Mouse (Mus musculus) T-helper 2 cell (primary cell): Measurements from ENCODE around the gene Itgb2.

Experiments
- in situ Hi-C: fragments of 300-600 bp; cut with MboI, MseI; formaldehyde crosslinking; loops from one replicate; pipeline ENCODE4 v1.15.1; 2025; ENCODE audit warnings: high pct_unique_total_duplicates

The Itgb2 gene

DNA sequence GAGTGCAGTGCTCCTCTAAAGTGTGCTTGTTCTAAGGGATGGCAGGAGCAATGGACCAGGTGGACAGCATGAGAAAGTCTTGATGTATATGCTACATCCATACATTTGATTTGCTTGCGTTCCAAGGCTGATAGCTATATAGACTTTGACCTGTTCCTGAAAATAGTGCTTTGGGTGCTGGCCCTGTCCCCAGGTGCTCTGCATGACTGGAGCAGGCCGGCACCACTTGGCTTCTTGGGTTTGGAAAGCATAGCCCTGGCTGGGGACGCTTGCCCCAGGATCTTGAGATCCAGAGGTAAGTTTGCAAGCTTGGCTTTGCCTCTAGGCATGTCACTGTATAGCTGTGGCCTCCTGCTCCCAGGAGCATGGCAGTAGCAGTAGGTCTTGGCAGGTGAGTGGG lies 56.6 kb downstream of the Itgb2 start:
- in situ Hi-C loops: loop anchor here (10.0 kb wide), 1 partner anchor 1272 kb away; no protein-coding TSS in a partner anchor

DNA sequence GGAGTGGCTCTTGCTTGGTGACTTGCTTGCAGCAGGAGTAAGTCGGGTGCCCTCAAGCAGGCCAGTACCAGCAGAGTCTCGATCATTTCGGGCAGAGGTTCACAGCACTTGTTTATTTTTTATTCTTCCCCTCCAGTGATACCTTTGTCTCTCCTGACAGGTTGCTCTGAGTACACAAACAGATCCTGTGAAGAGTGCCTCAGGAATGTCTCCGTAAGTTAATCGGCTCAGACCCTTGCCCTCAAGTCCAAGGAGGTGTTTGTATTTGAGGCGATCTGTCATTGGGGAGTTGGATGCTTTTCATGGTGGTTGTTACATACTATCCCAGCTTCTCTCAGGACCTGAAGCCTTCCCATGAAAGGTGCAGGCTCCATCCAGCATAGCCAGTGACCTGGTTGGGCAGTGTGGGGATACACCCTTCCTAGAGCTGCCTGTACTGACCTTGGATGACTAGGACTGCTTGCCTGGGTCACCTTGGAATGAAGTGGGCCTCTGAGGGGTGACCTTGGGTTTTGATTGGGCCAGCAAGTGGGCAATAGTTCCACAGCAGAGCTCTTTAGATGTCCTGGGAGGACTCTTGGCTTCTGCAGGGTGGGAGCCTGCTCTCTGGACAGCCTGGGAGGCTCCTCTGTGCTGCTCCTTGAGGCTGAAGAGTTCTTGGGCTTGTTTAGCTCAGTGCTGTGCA lies 57.2 kb downstream of the Itgb2 start:
- in situ Hi-C loops: loop anchor here (10.0 kb wide), 1 partner anchor 1272 kb away; no protein-coding TSS in a partner anchor

- in situ Hi-C loops: loop anchor here (10.0 kb wide), 1 partner anchor 1273 kb away; no protein-coding TSS in a partner anchor
Observed at GRCm38 (mm10) chr10:77588036-77588435, 58.0 kb downstream of the Itgb2 start.

GRCm38 (mm10) chr10:77589117-77589516 lies 59.1 kb downstream of the Itgb2 start:
- in situ Hi-C loops: loop anchor here (10.0 kb wide), 1 partner anchor 1274 kb away; no protein-coding TSS in a partner anchor

- in situ Hi-C loops: loop anchor here (10.0 kb wide), 1 partner anchor 1275 kb away; no protein-coding TSS in a partner anchor
Observed at GRCm38 (mm10) chr10:77589749-77590148, 59.7 kb downstream of the Itgb2 start.

GRCm38 (mm10) chr10:77590812-77591211 lies 60.8 kb downstream of the Itgb2 start:
- in situ Hi-C loops: no loop called here

GRCm38 (mm10) chr10:77591546-77591945 lies 61.5 kb downstream of the Itgb2 start:
- in situ Hi-C loops: no loop called here

- in situ Hi-C loops: no loop called here
Observed at GRCm38 (mm10) chr10:77596060-77596459, 66.0 kb downstream of the Itgb2 start.

- in situ Hi-C loops: no loop called here
Observed at GRCm38 (mm10) chr10:77603021-77603420, 73.0 kb downstream of the Itgb2 start.

GRCm38 (mm10) chr10:77604111-77604510 lies 74.1 kb downstream of the Itgb2 start:
- in situ Hi-C loops: no loop called here

DNA sequence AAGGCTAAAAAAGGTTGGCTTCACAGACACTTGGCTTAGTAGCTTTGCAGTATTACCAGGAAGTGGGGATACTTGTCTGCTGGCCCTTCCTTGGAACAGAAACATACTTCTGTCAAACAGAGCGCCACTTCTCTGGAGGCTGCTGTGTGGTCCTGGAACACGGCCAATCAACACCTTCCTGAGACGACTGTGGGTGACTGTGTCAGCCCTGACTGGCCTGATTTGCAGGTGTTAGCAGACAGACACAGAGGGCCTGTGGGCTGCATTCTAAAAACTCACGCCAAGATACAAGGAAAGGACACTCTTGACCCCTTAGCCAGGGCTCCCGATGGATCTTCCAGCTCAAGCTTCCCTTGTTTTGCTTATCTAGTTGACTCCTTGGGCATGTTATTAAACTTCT lies 74.9 kb downstream of the Itgb2 start:
- in situ Hi-C loops: no loop called here

- in situ Hi-C loops: no loop called here
Observed at GRCm38 (mm10) chr10:77605368-77605767, 75.3 kb downstream of the Itgb2 start.

GRCm38 (mm10) chr10:77605908-77606826 lies 76.1 kb downstream of the Itgb2 start, which contains the start of the genes Sumo3 and Gm49325:
TSS of gene Sumo3 (plus strand) at chr10:77606097.
TSS of gene Gm49325 (plus strand) at chr10:77606197.
- in situ Hi-C loops: no loop called here

- in situ Hi-C loops: no loop called here
Observed at GRCm38 (mm10) chr10:77606855-77607254, 76.8 kb downstream of the Itgb2 start.

GRCm38 (mm10) chr10:77607441-77607840 lies 77.4 kb downstream of the Itgb2 start:
- in situ Hi-C loops: no loop called here

- in situ Hi-C loops: no loop called here
Observed at GRCm38 (mm10) chr10:77608589-77608988, 78.5 kb downstream of the Itgb2 start.

- in situ Hi-C loops: no loop called here
Observed at GRCm38 (mm10) chr10:77610221-77610961, 80.3 kb downstream of the Itgb2 start.

DNA sequence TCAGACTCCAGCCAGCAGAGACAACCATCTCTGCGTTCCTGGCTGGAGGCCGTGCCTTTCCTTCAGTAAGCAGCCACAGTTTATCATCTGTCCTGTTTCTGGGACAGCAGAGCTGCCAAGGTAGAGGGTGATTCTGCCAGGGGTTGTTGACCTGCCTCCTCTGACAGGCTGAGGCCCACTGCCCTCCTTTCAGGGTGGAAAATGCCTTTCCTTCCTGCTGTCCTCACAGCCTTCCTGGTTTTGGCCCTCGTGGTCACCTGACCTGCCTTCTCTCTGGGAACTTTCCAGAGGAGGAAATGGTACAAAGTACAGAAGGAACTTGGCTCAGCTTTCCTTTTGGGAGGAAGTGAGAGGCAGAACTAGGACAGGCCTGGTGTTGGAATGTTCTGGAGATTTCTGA lies 83.4 kb downstream of the Itgb2 start:
- in situ Hi-C loops: no loop called here
